Mouse (Mus musculus) bone marrow, adult 2 months (tissue): ENCODE data around the gene Sept9.

Experiments used
- CTCF ChIP-seq: fragments of 200-500 bp; IDR thresholded peaks from 2 replicates; pipeline ENCODE4 v1.5.1; 2011; ENCODE audit warnings: low read length, control low read depth; ENCODE audit not compliant: control insufficient read depth, insufficient read depth
- POLR2A ChIP-seq: fragments of 200-500 bp; IDR thresholded peaks from 2 replicates; pipeline ENCODE4 v1.6.1; 2011; ENCODE audit warnings: low read depth, mild to moderate bottlenecking, control low read depth, low read length, borderline replicate concordance; ENCODE audit not compliant: control insufficient read depth

DNA sequence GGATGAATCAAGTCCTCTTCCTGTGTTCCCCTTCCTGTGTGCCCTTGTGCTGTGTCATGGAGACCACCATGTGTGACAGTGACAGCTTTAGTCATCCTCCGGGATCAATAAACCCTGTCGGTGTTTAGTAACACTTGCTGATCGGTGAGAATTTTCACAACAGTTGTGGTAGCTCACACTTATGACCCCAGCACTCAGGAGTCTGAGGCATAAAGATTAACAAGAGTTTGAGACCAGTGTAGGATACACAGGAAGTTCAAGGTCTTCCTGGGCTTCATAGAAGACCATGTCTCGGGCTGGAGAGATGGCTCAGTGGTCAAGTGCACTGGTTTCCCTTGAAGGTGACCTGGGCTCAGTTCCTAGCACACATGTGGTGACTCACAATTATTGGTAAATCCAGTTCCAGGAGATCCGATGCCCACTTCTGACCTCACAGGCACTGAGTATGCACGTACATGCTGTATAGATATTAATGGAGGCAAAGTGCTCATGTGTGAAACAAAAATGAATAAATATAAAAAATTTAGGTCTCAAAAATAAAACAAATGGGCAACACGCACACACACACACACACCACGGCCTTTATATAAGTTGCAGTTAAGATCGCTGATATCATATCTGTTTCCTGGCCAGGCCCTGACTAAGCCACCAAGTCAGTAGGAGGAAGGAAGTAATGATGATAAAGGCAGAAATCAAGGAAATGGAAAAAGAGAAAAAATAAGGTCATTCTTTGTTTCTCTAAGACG, 43.1 kb downstream of the Sept9 start:
- TF ChIP-seq CTCF (no peak), POLR2A (no peak)
